Mouse (Mus musculus): ENCODE data around the gene Sulf2.

DNA sequence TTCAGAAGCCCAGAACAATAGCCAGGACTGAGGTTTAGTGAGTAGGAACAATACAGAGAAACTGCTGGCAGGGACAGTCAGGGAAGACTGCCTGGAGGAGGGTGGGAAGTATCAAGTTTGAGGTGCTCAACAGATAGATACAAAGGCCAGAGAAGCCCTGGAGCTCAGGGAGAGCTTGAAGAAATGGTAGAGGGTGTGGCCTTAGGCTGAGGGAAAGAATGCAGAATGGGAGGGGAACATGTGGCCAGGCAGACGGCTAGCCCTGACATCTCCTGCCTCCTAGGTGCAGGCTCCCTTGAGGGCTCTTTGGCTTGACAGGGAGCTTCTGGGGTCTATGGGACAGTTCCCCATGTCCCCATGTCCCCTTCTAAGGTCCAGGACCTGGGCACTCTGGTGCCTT is 17.2 kb downstream of the Sulf2 start:
- TF ChIP-seq POLR2A (IDR thresholded peaks at IDR 0.05; ENCODE audit: control insufficient read depth, low read depth, low read length) (no peak), CTCF (IDR thresholded peaks at IDR 0.05; ENCODE audit: control insufficient read depth, insufficient read depth, insufficient replicate concordance, low read depth, low read length) (no peak)
